Mouse (Mus musculus): ENCODE measurements around the gene Zfp334.

Zfp334 gene

GRCm38 (mm10) chr2:165376001-165376400 is 12.1 kb downstream of the Zfp334 start:
- no peak for DNase-seq (ENCODE audit: low read depth, low spot score)

- no peak for DNase-seq (ENCODE audit: low read depth, low spot score)
These were observed 12.6 kb downstream of the Zfp334 start for GRCm38 (mm10) chr2:165375478-165375877.

- peak; percentile 27 for DNase-seq (ENCODE audit: low read depth, low spot score)
These were observed 17.0 kb downstream of the Zfp334 start for GRCm38 (mm10) chr2:165371066-165371465.

- DNase-seq (ENCODE audit: low read depth, low spot score) = no peak
These were observed 17.7 kb downstream of the Zfp334 start for GRCm38 (mm10) chr2:165370348-165370747.

GRCm38 (mm10) chr2:165368496-165368895 is 19.6 kb downstream of the Zfp334 start, which contains the start of gene Zfp663:
Zfp663 (minus strand) TSS chr2:165368729.
- DNase-seq (ENCODE audit: low read depth, low spot score) = no peak

GRCm38 (mm10) chr2:165367868-165368439 is 20.1 kb downstream of the Zfp334 start:
- no peak for DNase-seq (ENCODE audit: low read depth, low spot score)

GRCm38 (mm10) chr2:165367047-165367520 is 21.0 kb downstream of the Zfp334 start:
- peak; percentile 72 for DNase-seq (ENCODE audit: low read depth, low spot score)

- peak; percentile 66 for DNase-seq (ENCODE audit: low read depth, low spot score)
These were observed 23.5 kb downstream of the Zfp334 start for GRCm38 (mm10) chr2:165364334-165365091.

- no peak for DNase-seq (ENCODE audit: low read depth, low spot score)
These were observed 24.8 kb downstream of the Zfp334 start for GRCm38 (mm10) chr2:165363282-165363681.

GRCm38 (mm10) chr2:165360861-165361260 is 27.2 kb downstream of the Zfp334 start:
- DNase-seq (ENCODE audit: low read depth, low spot score) = peak; percentile 81

- DNase-seq (ENCODE audit: low read depth, low spot score) = no peak
These were observed 36.1 kb downstream of the Zfp334 start for GRCm38 (mm10) chr2:165351828-165352513.

- no peak for DNase-seq (ENCODE audit: low read depth, low spot score)
These were observed 38.6 kb downstream of the Zfp334 start for GRCm38 (mm10) chr2:165349466-165349865.

- DNase-seq (ENCODE audit: low read depth, low spot score) = no peak
These were observed 41.9 kb downstream of the Zfp334 start for GRCm38 (mm10) chr2:165346180-165346579.

- peak; percentile 51 for DNase-seq (ENCODE audit: low read depth, low spot score)
These were observed 50.9 kb downstream of the Zfp334 start for GRCm38 (mm10) chr2:165337191-165337590.

- peak; percentile 63 for DNase-seq (ENCODE audit: low read depth, low spot score)
These were observed 55.3 kb downstream of the Zfp334 start for GRCm38 (mm10) chr2:165332610-165333210.

- DNase-seq (ENCODE audit: low read depth, low spot score) = no peak
These were observed 58.4 kb downstream of the Zfp334 start for GRCm38 (mm10) chr2:165329703-165330102.

GRCm38 (mm10) chr2:165328746-165329145 is 59.3 kb downstream of the Zfp334 start:
- no peak for DNase-seq (ENCODE audit: low read depth, low spot score)

GRCm38 (mm10) chr2:165327386-165327785 is 60.7 kb downstream of the Zfp334 start:
- no peak for DNase-seq (ENCODE audit: low read depth, low spot score)

- DNase-seq (ENCODE audit: low read depth, low spot score) = peak; percentile 98
These were observed 61.5 kb downstream of the Zfp334 start, which contains the start of gene Elmo2 for GRCm38 (mm10) chr2:165326304-165327190. Elmo2 (minus strand) TSS chr2:165326479.

GRCm38 (mm10) chr2:165325521-165326303 is 62.3 kb downstream of the Zfp334 start:
- no peak for DNase-seq (ENCODE audit: low read depth, low spot score)

All from A20 (cell line).